Mouse (Mus musculus) midbrain, embryonic 14.5 days (tissue): ENCODE data around the gene Col6a1. TPM values are rescaled to one million over a fixed set of nuclear protein-coding genes. Genes with fewer than 3 reads are reported as not detected.

Source experiments
- ATAC-seq: fragments of 200-750 bp; cut with Nextera tagmentation; 2 replicates; pipeline ENCODE4 v1.8.0; 2017; ENCODE audit warnings: moderate number of reproducible peaks, moderate library complexity; ENCODE audit not compliant: low FRiP score, low TSS enrichment
- DNase-seq: peaks from one replicate; pipeline ENCODE4 v3.0.0-alpha.2; 2015
- H3K27ac ChIP-seq: fragments of 300-500 bp; sonication (generic); replicated peaks from 2 replicates; pipeline ENCODE4 v1.5.1; 2014; ENCODE audit warnings: mild to moderate bottlenecking, low read depth, low read length, moderate library complexity
- H3K27me3 ChIP-seq: fragments of 300-500 bp; sonication (generic); 2 replicates; pipeline ENCODE4 v1.6.1; 2014; ENCODE audit warnings: low read length, control low read depth, mixed read lengths; ENCODE audit not compliant: control insufficient read depth, insufficient read depth
- H3K36me3 ChIP-seq: fragments of 300-500 bp; sonication (generic); 2 replicates; pipeline ENCODE4 v1.6.1; 2014; ENCODE audit warnings: low read length, control low read depth; ENCODE audit not compliant: control insufficient read depth, insufficient read depth
- H3K4me1 ChIP-seq: fragments of 300-500 bp; sonication (generic); 2 replicates; pipeline ENCODE4 v1.6.1; 2014; ENCODE audit warnings: mild to moderate bottlenecking, antibody characterized with exemption, low read length, control low read depth; ENCODE audit not compliant: control insufficient read depth, insufficient read depth
- H3K4me2 ChIP-seq: fragments of 300-500 bp; sonication (generic); 2 replicates; pipeline ENCODE4 v1.6.1; 2014; ENCODE audit warnings: mild to moderate bottlenecking, low read length, moderate library complexity
- H3K4me3 ChIP-seq: fragments of 300-500 bp; sonication (generic); replicated peaks from 2 replicates; pipeline ENCODE4 v1.5.1; 2014; ENCODE audit warnings: low read depth, low read length
- H3K9ac ChIP-seq: fragments of 300-500 bp; sonication (generic); replicated peaks from 2 replicates; pipeline ENCODE4 v1.6.1; 2014; ENCODE audit warnings: mild to moderate bottlenecking, low read length, moderate library complexity
- H3K9me3 ChIP-seq: fragments of 300-500 bp; sonication (generic); 2 replicates; pipeline ENCODE4 v1.6.1; 2016; ENCODE audit warnings: low read length, control low read depth, mixed read lengths; ENCODE audit not compliant: control insufficient read depth
- WGBS: fragments of 180-500 bp; shearing (Covaris S2); extraction: QIAGEN DNeasy Blood & Tissue Kit; methylation state at CpG from one replicate; pipeline ENCODE4 v1.1.7; 2014; 5-methylcytosine and 5-hydroxymethylcytosine counted together
- polyA plus RNA-seq: library from polyadenylated mRNA; unstranded; fragments of >200 nt; fragmentation: Nextera tagmentation; extraction: Ambion mirVana; gene quantifications from 2 replicates; pipeline ENCODE4 v1.2.1, GENCODE M21; 2014

The Col6a1 gene
- polyA plus RNA-seq, 1 experiment from 2014 or later: 15.7 TPM

- Histone ChIP-seq H3K4me2 (no peak overlapping the region), H3K27ac (no peak overlapping the region), H3K27me3 (no peaks in the 10 kb centered on the region), H3K9me3 (no peaks in the 10 kb centered on the region), H3K4me3 (no peak overlapping the region), H3K36me3 (no peaks in the 10 kb centered on the region), H3K9ac (no peak overlapping the region), H3K4me1 (no peaks in the 10 kb centered on the region)
- DNase-seq: no peak
- no peak for ATAC-seq
- 81% methylated on average over 11 of the region's 11 CpGs for whole genome bisulfite sequencing
Measured at GRCm38 (mm10) chr10:76721216-76721615, 4.8 kb downstream of the Col6a1 start.

- Histone ChIP-seq H3K4me1 (no peaks in the 10 kb centered on the region), H3K9me3 (no peaks in the 10 kb centered on the region), H3K36me3 (no peaks in the 10 kb centered on the region), H3K9ac (no peak overlapping the region), H3K27me3 (no peaks in the 10 kb centered on the region), H3K4me2 (no peak overlapping the region), H3K27ac (no peak overlapping the region), H3K4me3 (no peak overlapping the region)
- WGBS: 93% methylated on average over 4 of the region's 4 CpGs
- ATAC-seq (no peak), DNase-seq (no peak)
Measured at GRCm38 (mm10) chr10:76717631-76718030, 8.3 kb downstream of the Col6a1 start.

GRCm38 (mm10) chr10:76717026-76717425, 8.9 kb downstream of the Col6a1 start:
- Histone ChIP-seq H3K27ac (no peak overlapping the region), H3K27me3 (no peaks in the 10 kb centered on the region), H3K36me3 (no peaks in the 10 kb centered on the region), H3K4me3 (no peak overlapping the region), H3K4me2 (no peak overlapping the region), H3K4me1 (no peaks in the 10 kb centered on the region), H3K9me3 (no peaks in the 10 kb centered on the region), H3K9ac (no peak overlapping the region)
- WGBS: 93% methylated on average over 7 of the region's 7 CpGs
- ATAC-seq (no peak), DNase-seq (no peak)

- ATAC-seq (no peak), DNase-seq (no peak)
- no peaks in the 10 kb centered on the region for H3K4me1 ChIP-seq
- H3K27me3 ChIP-seq: no peaks in the 10 kb centered on the region
- no peak overlapping the region for H3K4me3 ChIP-seq
- H3K27ac ChIP-seq: no peak overlapping the region
- H3K36me3 ChIP-seq: no peaks in the 10 kb centered on the region
- H3K9ac ChIP-seq: no peak overlapping the region
- no peak overlapping the region for H3K4me2 ChIP-seq
- 85% methylated on average over 7 of the region's 7 CpGs for WGBS
- no peaks in the 10 kb centered on the region for H3K9me3 ChIP-seq
Measured at GRCm38 (mm10) chr10:76714303-76714702, 11.7 kb downstream of the Col6a1 start.

- WGBS: 84% methylated on average over 3 of the region's 3 CpGs
- no peaks in the 10 kb centered on the region for H3K27me3 ChIP-seq
- no peaks in the 10 kb centered on the region for H3K4me1 ChIP-seq
- no peak overlapping the region for H3K9ac ChIP-seq
- H3K27ac ChIP-seq: no peak overlapping the region
- H3K4me3 ChIP-seq: no peak overlapping the region
- no peaks in the 10 kb centered on the region for H3K9me3 ChIP-seq
- no peak overlapping the region for H3K4me2 ChIP-seq
- ATAC-seq (no peak), DNase-seq (no peak)
- H3K36me3 ChIP-seq: no peaks in the 10 kb centered on the region
Measured at GRCm38 (mm10) chr10:76712500-76712899, 13.5 kb downstream of the Col6a1 start.

GRCm38 (mm10) chr10:76711331-76711730, 14.6 kb downstream of the Col6a1 start:
- H3K36me3 ChIP-seq: no peaks in the 10 kb centered on the region
- DNase-seq (no peak), ATAC-seq (no peak)
- no peaks in the 10 kb centered on the region for H3K27me3 ChIP-seq
- WGBS: 94% methylated on average over 16 of the region's 16 CpGs
- H3K4me2 ChIP-seq: no peak overlapping the region
- H3K27ac ChIP-seq: no peak overlapping the region
- no peaks in the 10 kb centered on the region for H3K4me1 ChIP-seq
- H3K4me3 ChIP-seq: no peak overlapping the region
- no peak overlapping the region for H3K9ac ChIP-seq
- H3K9me3 ChIP-seq: no peaks in the 10 kb centered on the region

GRCm38 (mm10) chr10:76708465-76708864, 17.5 kb downstream of the Col6a1 start:
- 83% methylated on average over 3 of the region's 3 CpGs for WGBS
- ATAC-seq (no peak), DNase-seq (no peak)
- Histone ChIP-seq H3K36me3 (no peaks in the 10 kb centered on the region), H3K4me1 (no peaks in the 10 kb centered on the region), H3K27me3 (no peaks in the 10 kb centered on the region), H3K9me3 (no peaks in the 10 kb centered on the region), H3K4me3 (no peak overlapping the region), H3K4me2 (no peak overlapping the region), H3K27ac (no peak overlapping the region), H3K9ac (no peak overlapping the region)

GRCm38 (mm10) chr10:76707584-76707983, 18.4 kb downstream of the Col6a1 start:
- no peak overlapping the region for H3K4me3 ChIP-seq
- no peaks in the 10 kb centered on the region for H3K27me3 ChIP-seq
- H3K4me2 ChIP-seq: no peak overlapping the region
- H3K9me3 ChIP-seq: no peaks in the 10 kb centered on the region
- no peak overlapping the region for H3K9ac ChIP-seq
- WGBS: 98% methylated on average over 1 of the region's 1 CpGs
- no peaks in the 10 kb centered on the region for H3K36me3 ChIP-seq
- DNase-seq (no peak), ATAC-seq (no peak)
- H3K27ac ChIP-seq: no peak overlapping the region
- H3K4me1 ChIP-seq: no peaks in the 10 kb centered on the region

GRCm38 (mm10) chr10:76707001-76707400, 19.0 kb downstream of the Col6a1 start:
- 77% methylated on average over 2 of the region's 2 CpGs for WGBS
- Histone ChIP-seq H3K4me1 (no peaks in the 10 kb centered on the region), H3K9ac (no peak overlapping the region), H3K36me3 (no peaks in the 10 kb centered on the region), H3K27ac (no peak overlapping the region), H3K4me2 (no peak overlapping the region), H3K9me3 (no peaks in the 10 kb centered on the region), H3K4me3 (no peak overlapping the region), H3K27me3 (no peaks in the 10 kb centered on the region)
- DNase-seq (no peak), ATAC-seq (no peak)
